Mouse (Mus musculus) CD4-positive helper T cell, adult 2 months (primary cell): Measurements from ENCODE around the gene Parp3.

Experiments used
- DNase-seq: peaks from one replicate; pipeline ENCODE4 v3.0.0-alpha.2; 2012; ENCODE audit warnings: low read depth, missing footprints, low spot score

Parp3 gene

DNA sequence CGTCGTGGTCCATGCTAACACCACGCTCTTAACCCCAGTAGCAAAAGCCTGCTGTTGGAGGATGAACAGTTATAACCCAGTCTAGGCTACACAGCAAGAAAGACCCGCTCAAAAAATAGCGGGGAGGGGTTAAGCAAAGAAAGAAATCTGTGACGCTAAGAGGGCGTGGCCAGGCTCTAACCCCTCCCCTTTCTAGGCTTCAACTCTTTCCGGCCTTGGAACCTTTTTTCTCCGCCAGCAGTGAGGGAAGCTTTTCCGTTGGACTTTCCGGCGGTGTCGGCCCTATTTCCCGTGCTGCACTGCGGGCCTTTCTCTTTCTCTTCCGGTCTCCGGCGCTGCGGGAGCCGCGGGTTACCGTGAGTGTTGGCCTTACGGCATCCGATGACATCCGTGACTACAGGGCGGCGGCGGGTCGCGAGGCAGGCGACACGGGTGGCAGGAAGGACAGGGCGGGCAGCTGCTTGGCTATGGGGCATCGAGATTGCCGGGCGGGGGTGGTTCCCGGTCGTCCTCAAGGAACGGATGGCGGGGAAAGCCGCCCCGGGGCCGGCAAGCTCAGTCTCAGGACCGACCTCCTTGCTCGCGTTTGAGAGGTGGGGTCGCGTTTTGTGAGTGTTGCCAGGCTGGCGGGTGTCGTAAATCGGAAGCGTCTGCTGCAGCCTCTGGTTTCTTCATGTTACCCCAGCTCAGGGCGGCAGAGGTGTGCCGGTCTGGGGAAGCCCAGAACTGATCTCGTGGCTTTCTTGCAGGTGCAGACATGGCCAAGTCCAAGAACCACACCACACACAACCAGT is 47.3 kb downstream of the Parp3 start, which contains the start of gene Rpl29:
Gene Rpl29, plus strand, starts transcription at position 234 of the 794 bp plus-strand sequence.
- DNase-seq, result peak; percentile 96

- no peak for DNase-seq
Measured at GRCm38 (mm10) chr9:106428719-106429220, 48.0 kb downstream of the Parp3 start.

GRCm38 (mm10) chr9:106421865-106422160 is 54.9 kb downstream of the Parp3 start:
- DNase-seq, result peak; percentile 78

DNA sequence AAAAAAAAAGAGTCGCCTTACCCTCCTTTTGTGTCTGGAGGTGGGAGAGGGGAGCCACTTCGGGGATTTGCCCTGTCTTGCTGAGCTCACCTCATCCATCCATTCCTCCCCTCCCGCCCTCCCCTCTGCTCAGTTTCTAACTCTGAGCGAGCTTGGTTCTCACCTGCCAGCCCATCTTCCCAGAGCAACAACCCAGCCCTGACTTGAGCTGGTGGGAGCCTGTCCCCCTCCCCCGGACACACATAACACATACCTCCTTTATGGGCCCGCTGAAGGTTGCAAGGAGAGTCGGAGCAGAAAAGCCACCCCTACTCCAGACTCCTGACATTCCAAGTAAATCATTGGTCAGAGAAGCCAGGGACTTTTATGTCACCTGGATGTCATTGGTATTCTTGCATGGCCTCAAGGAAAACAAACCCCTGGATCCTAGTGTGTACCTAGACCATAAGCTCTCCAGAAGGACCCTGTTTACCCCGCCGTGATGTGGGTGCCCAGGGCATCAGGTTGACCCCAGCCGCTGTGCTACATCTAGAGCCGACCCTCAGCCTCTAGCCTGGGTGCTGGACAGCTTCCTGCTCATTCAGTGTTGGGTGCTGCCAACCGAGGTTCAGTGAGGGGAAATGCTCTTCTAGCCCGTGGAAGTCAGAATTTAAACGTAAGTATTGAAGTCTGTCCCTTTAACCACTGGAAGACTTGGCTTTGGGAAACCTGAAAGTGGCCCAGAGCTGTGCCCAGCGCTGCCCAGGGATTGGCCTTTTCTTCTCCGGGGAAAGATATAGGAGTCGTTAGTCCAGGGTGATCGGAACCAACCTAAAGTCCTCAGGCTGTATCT is 55.5 kb downstream of the Parp3 start:
- DNase-seq, result no peak

- DNase-seq, result no peak
Measured at GRCm38 (mm10) chr9:106420608-106421007, 56.1 kb downstream of the Parp3 start.
